Mouse (Mus musculus) retina, adult 2 months (tissue): ENCODE data around the gene Fancg.
A peak's percentile ranks its signal among the peaks of the same experiment; 100 is the strongest.
"Not testable (repeated sequence)": the region's sequence is repeated elsewhere in the genome, so short reads cannot be mapped to it uniquely, and the experiment has no call there.

Experiments used
- DNase-seq: peaks from one replicate; pipeline ENCODE4 v3.0.0-alpha.2; 2012; ENCODE audit warnings: low read depth, low spot score

Fancg gene

DNA sequence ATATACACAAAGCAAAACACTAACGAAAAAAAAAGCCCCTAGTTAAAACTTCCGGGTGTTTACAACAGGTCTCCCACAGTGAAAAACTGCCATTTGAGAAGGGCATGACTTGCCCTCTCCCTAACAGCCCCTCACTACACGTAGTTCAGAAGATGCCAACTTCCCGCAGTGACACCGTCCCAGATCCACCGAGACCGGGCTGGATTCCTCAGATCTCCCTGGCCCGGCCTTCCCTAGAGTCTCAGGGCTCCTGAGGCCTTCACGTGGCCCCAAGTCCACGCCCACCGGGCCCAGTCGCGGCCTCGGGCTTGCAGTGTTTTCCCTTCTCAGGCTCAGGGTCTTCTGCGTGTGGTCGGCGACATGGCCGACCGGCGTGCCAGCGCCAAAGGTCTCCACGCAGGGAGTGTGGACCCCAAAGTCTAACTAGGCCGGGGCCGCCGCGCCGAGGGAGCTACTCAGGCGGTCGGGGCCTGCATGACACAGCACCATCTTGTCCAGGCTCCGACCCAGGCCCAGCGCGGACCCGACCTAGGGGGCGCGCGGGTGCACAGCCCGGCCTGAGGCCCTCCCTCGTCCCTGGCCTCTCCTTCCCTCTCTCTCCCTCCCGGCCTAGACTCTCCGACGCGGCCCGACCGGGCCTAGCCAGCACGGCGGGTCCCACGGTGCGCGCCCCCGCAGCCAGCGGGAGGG lies 10.7 kb downstream of the Fancg start:
- DNase-seq: peak; percentile 43

- DNase-seq: no peak
These were observed 12.3 kb downstream of the Fancg start for GRCm38 (mm10) chr4:42998022-42998421.

- DNase-seq: no peak
These were observed 22.0 kb downstream of the Fancg start for GRCm38 (mm10) chr4:42988296-42988695.

- not testable (repeated sequence) for DNase-seq
These were observed 29.8 kb downstream of the Fancg start for GRCm38 (mm10) chr4:42980467-42980866.

DNA sequence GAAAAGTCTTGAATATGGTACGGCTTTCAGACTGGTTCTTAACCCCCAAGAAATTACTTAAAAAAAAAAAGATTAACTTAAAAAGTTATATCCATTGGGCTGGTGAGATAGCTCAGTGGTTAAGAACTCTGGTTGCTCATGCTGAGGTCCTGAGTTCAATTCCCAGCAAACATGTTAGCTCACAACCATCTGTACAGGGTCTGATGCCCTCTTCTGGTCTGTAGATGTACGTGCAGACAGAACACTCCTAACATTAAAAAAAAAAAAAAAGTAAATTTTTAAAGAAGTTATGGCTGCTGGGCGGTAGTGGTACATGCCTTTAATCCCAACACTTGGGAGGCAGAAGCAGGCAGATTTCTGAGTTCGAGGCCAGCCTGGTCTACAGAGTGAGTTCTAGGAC lies 32.2 kb downstream of the Fancg start:
- DNase-seq: no peak

- DNase-seq: no peak
These were observed 36.4 kb downstream of the Fancg start for GRCm38 (mm10) chr4:42973868-42974267.

- no peak for DNase-seq
These were observed 37.4 kb downstream of the Fancg start for GRCm38 (mm10) chr4:42972952-42973351.

- DNase-seq: no peak
These were observed 41.0 kb downstream of the Fancg start, which contains the start of gene 1700022I11Rik for GRCm38 (mm10) chr4:42969304-42969703. Gene 1700022I11Rik, plus strand, starts transcription at chr4:42969604.

- peak; percentile 41 for DNase-seq
These were observed 45.1 kb downstream of the Fancg start for GRCm38 (mm10) chr4:42965039-42965719.

DNA sequence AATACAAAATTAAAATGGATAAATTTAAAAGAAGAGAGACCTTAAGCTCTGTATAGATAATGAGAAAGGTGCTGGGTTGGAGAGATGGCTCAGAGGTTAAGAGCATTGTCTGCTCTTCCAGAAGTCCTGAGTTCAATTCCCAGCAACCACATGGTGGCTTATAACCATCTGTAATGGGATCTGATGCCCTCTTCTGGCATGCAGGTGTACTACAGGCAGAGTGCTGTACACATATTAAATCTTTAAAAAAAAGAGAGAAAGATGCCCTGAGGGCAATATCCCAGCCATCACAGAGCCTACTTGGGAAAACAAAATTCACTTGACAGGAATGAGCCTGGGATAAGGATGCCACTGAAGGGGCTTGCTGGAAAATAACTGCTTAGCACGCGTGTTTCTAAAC lies 46.8 kb downstream of the Fancg start:
- no peak for DNase-seq

- DNase-seq: no peak
These were observed 48.7 kb downstream of the Fancg start for GRCm38 (mm10) chr4:42961592-42961991.

GRCm38 (mm10) chr4:42959382-42959781 lies 50.9 kb downstream of the Fancg start:
- DNase-seq: no peak

DNA sequence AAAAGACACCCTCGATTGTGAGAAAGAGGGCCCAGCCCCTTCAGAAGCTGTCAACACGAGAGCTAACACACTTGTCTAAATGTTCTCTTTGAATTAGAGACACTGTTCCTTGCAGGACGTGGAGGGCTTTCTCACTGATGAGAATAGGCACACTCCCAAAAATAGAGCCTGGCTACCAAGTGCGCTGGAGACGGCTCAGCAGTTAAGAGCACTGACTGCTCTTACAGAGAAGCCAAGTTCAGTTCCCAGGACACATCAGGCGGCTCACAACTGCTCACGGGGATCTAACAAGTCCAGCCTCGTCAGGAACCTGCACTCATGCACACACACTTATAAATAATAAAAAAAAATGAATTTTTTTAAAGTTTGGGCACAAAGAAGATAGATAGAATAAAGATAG lies 51.4 kb downstream of the Fancg start:
- no peak for DNase-seq

- no peak for DNase-seq
These were observed 52.3 kb downstream of the Fancg start for GRCm38 (mm10) chr4:42957979-42958378.

- DNase-seq: no peak
These were observed 53.0 kb downstream of the Fancg start for GRCm38 (mm10) chr4:42957306-42957705.

DNA sequence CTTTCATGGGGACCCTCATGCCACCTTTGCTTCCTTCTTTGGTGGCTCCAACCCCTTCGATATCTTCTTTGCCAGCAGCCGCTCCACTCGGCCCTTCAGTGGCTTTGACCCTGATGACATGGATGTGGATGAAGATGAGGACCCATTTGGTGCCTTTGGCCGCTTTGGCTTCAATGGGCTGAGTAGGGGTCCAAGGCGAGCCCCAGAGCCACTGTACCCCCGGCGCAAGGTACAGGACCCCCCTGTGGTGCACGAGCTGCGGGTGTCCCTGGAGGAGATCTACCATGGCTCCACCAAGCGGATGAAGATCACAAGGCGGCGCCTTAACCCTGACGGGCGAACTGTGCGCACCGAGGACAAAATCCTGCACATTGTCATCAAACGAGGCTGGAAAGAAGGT lies 53.7 kb downstream of the Fancg start:
- DNase-seq: no peak

DNA sequence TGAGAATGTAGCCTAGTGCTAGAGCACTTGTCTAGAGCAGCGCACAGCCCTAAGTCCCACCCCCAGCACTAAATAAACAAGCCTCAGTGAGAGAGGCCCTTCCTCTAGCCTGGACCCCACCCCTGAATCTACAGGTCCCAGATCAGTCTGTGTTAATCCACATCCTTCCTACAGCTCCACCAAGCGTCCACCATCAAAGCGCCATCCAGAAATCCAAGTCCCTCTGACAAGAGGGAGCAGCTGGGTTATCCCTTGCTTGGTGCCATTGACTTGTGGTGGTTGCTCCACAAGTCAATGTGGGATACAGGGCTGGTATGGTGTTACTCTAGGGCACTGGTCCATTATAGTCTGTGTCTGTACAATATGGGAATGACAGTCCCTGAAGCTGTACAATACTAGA lies 55.1 kb downstream of the Fancg start:
- DNase-seq: no peak

DNA sequence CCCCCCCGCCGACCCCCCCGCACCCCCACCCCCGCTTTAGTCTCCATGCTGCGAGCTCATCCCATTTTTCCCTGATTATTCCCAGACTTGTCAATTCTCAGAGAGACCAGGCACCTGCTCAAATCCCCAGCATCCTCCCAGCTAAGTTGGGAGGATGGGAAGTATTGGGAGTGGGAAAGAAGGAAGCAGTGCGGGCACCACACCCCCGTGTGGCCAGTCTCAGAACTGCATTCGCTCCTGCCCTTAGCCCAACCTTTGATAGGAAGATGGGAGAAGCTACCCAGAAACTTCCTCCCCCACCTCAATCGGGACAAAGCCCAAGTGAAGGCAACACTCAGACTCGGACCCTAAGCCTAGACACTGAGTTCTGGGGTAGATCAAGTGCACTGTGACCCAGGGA lies 56.0 kb downstream of the Fancg start:
- DNase-seq: no peak

DNA sequence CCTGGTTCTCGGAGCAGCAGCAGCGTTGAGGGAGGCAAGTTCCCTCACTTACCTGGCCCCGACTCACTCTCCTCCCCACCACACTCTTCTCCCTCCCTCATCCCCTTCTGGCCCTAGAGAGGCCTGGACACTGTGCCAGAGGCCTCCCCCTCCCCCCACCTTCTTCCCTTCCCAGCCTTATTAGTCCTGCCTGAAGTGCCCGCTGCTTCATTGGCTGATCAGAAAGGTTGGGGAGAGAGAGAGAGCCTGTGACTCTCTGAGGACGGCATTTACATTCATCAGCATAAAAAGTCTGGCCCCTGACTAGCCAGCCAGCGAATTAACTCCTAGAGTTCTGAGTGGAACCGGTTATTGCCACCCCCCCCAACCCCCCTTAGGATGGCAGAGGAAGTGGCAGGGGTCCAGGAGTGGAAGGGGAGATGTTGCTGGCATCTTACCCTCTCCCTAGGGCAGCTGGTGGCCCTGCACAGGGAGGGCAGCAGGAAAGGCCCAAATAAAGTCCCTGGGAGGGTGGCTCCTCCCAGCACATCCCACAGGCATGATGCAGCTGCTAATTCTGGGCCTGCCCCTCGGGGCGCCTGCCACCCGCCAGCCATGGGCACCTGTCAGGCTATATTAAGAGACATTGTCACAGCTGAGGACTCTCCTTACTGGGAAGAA lies 56.7 kb downstream of the Fancg start:
- DNase-seq: no peak

GRCm38 (mm10) chr4:42952563-42952962 lies 57.7 kb downstream of the Fancg start:
- DNase-seq: no peak
